Mouse (Mus musculus): Measurements from ENCODE around the gene Rprd1b. TPM values are rescaled to one million over a fixed set of nuclear protein-coding genes. Genes with fewer than 3 reads are reported as not detected.
A peak's percentile ranks its signal among the peaks of the same experiment; 100 is the strongest.

The Rprd1b gene
- polyA plus RNA-seq, 1 experiment from 2014 or later: 30.8 TPM

GRCm38 (mm10) chr2:157992501-157992900 is 35.8 kb upstream of the Rprd1b start:
- Histone ChIP-seq H3K4me2 (replicated peaks) (no peak overlapping the region), H3K27ac (no peak overlapping the region), H3K4me1 (replicated peaks; ENCODE audit: control insufficient read depth, insufficient read depth, low read length) (peaks cover 26% of the 10 kb centered on the region), H3K27me3 (ENCODE audit: control insufficient read depth, insufficient read depth, low read length) (no peaks in the 10 kb centered on the region), H3K36me3 (replicated peaks; ENCODE audit: control insufficient read depth, insufficient read depth) (peaks cover 27% of the 10 kb centered on the region), H3K9ac (no peak overlapping the region), H3K9me3 (ENCODE audit: control insufficient read depth, low read length) (no peaks in the 10 kb centered on the region), H3K4me3 (replicated peaks; ENCODE audit: low read length) (no peak overlapping the region)
- no peak for ATAC-seq (ENCODE audit: low FRiP score)
- DNase-seq (ENCODE audit: low spot score): no peak
- 93% methylated on average over 4 of the region's 4 CpGs for WGBS

- Histone ChIP-seq H3K4me2 (replicated peaks) (no peak overlapping the region), H3K27me3 (ENCODE audit: control insufficient read depth, insufficient read depth, low read length) (no peaks in the 10 kb centered on the region), H3K4me3 (replicated peaks; ENCODE audit: low read length) (no peak overlapping the region), H3K9ac (no peak overlapping the region), H3K27ac (no peak overlapping the region), H3K9me3 (ENCODE audit: control insufficient read depth, low read length) (no peaks in the 10 kb centered on the region), H3K36me3 (replicated peaks; ENCODE audit: control insufficient read depth, insufficient read depth) (peaks cover 19% of the 10 kb centered on the region; the same call in 1 of the 2 replicates), H3K4me1 (replicated peaks; ENCODE audit: control insufficient read depth, insufficient read depth, low read length) (0 out of 2 replicates have a peak, but pooled peaks cover 4% of the 10 kb centered on the region)
- DNase-seq (ENCODE audit: low spot score) (no peak), ATAC-seq (ENCODE audit: low FRiP score) (no peak)
- 75% methylated on average over 3 of the region's 3 CpGs for WGBS
These were observed 29.5 kb upstream of the Rprd1b start for GRCm38 (mm10) chr2:157998817-157999216.

DNA sequence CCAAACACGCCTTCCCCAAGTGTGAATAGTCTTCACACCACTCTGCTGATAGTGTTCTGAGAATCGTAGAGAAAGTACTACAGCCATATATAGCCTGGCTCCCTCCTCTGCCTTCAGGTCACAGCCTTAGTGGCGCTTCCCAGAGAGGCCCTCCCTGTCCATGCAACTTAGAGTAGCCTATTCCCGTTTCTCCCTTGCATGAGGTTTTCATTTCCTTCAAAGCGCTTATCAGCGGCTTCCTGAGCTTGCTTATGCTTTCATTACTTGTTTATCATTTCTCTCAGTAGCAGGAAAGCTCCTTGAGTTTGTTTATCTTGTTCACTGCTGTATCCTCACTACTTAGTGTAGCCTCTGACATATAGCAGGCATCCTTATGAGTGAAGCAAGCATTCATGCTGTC is 23.7 kb upstream of the Rprd1b start:
- WGBS: 92% methylated on average over 6 of the region's 6 CpGs
- DNase-seq (ENCODE audit: low spot score) (no peak), ATAC-seq (ENCODE audit: low FRiP score) (no peak)
- peaks cover 31% of the 10 kb centered on the region for H3K36me3 ChIP-seq (replicated peaks; ENCODE audit: control insufficient read depth, insufficient read depth)
- no peak overlapping the region for H3K4me3 ChIP-seq (replicated peaks; ENCODE audit: low read length)
- H3K9ac ChIP-seq: no peak overlapping the region
- no peak overlapping the region for H3K27ac ChIP-seq
- H3K4me1 ChIP-seq (replicated peaks; ENCODE audit: control insufficient read depth, insufficient read depth, low read length): no peaks in the 10 kb centered on the region
- H3K27me3 ChIP-seq (ENCODE audit: control insufficient read depth, insufficient read depth, low read length): no peaks in the 10 kb centered on the region
- H3K9me3 ChIP-seq (ENCODE audit: control insufficient read depth, low read length): no peaks in the 10 kb centered on the region
- H3K4me2 ChIP-seq (replicated peaks): no peak overlapping the region

- Histone ChIP-seq H3K4me2 (replicated peaks) (no peak overlapping the region), H3K9ac (no peak overlapping the region), H3K4me1 (replicated peaks; ENCODE audit: control insufficient read depth, insufficient read depth, low read length) (no peaks in the 10 kb centered on the region), H3K27me3 (ENCODE audit: control insufficient read depth, insufficient read depth, low read length) (no peaks in the 10 kb centered on the region), H3K27ac (no peak overlapping the region), H3K36me3 (replicated peaks; ENCODE audit: control insufficient read depth, insufficient read depth) (peaks cover 25% of the 10 kb centered on the region), H3K4me3 (replicated peaks; ENCODE audit: low read length) (no peak overlapping the region), H3K9me3 (ENCODE audit: control insufficient read depth, low read length) (no peaks in the 10 kb centered on the region)
- 94% methylated on average over 4 of the region's 4 CpGs for WGBS
- DNase-seq (ENCODE audit: low spot score) (no peak), ATAC-seq (ENCODE audit: low FRiP score) (no peak)
These were observed 22.7 kb upstream of the Rprd1b start for GRCm38 (mm10) chr2:158005641-158006040.

- 89% methylated on average over 7 of the region's 7 CpGs for WGBS
- no peak overlapping the region for H3K4me3 ChIP-seq (replicated peaks; ENCODE audit: low read length)
- no peak for DNase-seq (ENCODE audit: low spot score)
These were observed 18.9 kb upstream of the Rprd1b start for GRCm38 (mm10) chr2:158009373-158009772.

DNA sequence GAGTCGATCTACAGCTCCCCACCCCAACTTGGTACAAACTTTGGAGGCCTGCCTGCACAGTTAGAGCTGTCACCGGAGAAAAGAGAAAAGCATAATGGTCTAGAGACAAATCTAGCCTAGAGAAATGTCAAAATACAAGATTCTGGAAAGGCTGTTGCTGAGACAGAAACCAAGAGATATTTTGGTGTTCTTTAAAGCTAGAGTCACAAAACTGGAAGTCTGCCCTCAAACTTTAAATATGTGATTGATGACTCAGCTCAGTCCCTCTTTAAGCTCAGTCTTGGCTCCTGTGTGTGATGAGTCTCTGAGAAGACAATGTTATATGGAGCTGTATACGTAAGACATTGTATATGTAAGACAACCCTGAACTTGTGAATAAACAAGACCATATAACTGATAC is 15.7 kb upstream of the Rprd1b start:
- 94% methylated on average over 3 of the region's 3 CpGs for WGBS
- ATAC-seq (ENCODE audit: low FRiP score) (no peak), DNase-seq (ENCODE audit: low spot score) (no peak)

More at GRCm38 (mm10) chr2:158009373-158009772, 18.9 kb upstream of the Rprd1b start:
- H3K27ac ChIP-seq: no peak overlapping the region
- ATAC-seq (ENCODE audit: low FRiP score): no peak
- no peaks in the 10 kb centered on the region for H3K9me3 ChIP-seq (ENCODE audit: control insufficient read depth, low read length)
- no peaks in the 10 kb centered on the region for H3K27me3 ChIP-seq (ENCODE audit: control insufficient read depth, insufficient read depth, low read length)
- peaks cover 25% of the 10 kb centered on the region for H3K36me3 ChIP-seq (replicated peaks; ENCODE audit: control insufficient read depth, insufficient read depth)
- H3K4me1 ChIP-seq (replicated peaks; ENCODE audit: control insufficient read depth, insufficient read depth, low read length): no peaks in the 10 kb centered on the region
- H3K4me2 ChIP-seq (replicated peaks): no peak overlapping the region
- H3K9ac ChIP-seq: no peak overlapping the region

GRCm38 (mm10) chr2:158017330-158017729 is 11.0 kb upstream of the Rprd1b start:
- 88% methylated on average over 4 of the region's 4 CpGs for WGBS
- no peak overlapping the region for H3K27ac ChIP-seq
- DNase-seq (ENCODE audit: low spot score): no peak

More for the DNA sequence above, 15.7 kb upstream of the Rprd1b start:
- Histone ChIP-seq H3K9ac (no peak overlapping the region), H3K4me2 (replicated peaks) (no peak overlapping the region), H3K27ac (no peak overlapping the region), H3K36me3 (replicated peaks; ENCODE audit: control insufficient read depth, insufficient read depth) (peaks cover 19% of the 10 kb centered on the region), H3K4me3 (replicated peaks; ENCODE audit: low read length) (no peak overlapping the region), H3K9me3 (ENCODE audit: control insufficient read depth, low read length) (no peaks in the 10 kb centered on the region), H3K4me1 (replicated peaks; ENCODE audit: control insufficient read depth, insufficient read depth, low read length) (no peaks in the 10 kb centered on the region), H3K27me3 (ENCODE audit: control insufficient read depth, insufficient read depth, low read length) (no peaks in the 10 kb centered on the region)

GRCm38 (mm10) chr2:158027855-158028353 is 393 bp upstream of the Rprd1b start:
- Histone ChIP-seq H3K9me3 (ENCODE audit: control insufficient read depth, low read length) (no peaks in the 10 kb centered on the region), H3K9ac (peak overlapping the region; percentile 86), H3K4me1 (replicated peaks; ENCODE audit: control insufficient read depth, insufficient read depth, low read length) (peaks cover 28% of the 10 kb centered on the region), H3K27me3 (ENCODE audit: control insufficient read depth, insufficient read depth, low read length) (no peaks in the 10 kb centered on the region), H3K27ac (peak overlapping the region; percentile 89), H3K4me3 (replicated peaks; ENCODE audit: low read length) (peak overlapping the region; percentile 74), H3K36me3 (replicated peaks; ENCODE audit: control insufficient read depth, insufficient read depth) (no peaks in the 10 kb centered on the region), H3K4me2 (replicated peaks) (peak overlapping the region; percentile 95)
- WGBS: 2% methylated on average over 16 of the region's 16 CpGs
- DNase-seq (ENCODE audit: low spot score): no peak
- ATAC-seq (ENCODE audit: low FRiP score): no peak

More at GRCm38 (mm10) chr2:158017330-158017729, 11.0 kb upstream of the Rprd1b start:
- Histone ChIP-seq H3K4me2 (replicated peaks) (no peak overlapping the region), H3K4me3 (replicated peaks; ENCODE audit: low read length) (no peak overlapping the region), H3K27me3 (ENCODE audit: control insufficient read depth, insufficient read depth, low read length) (no peaks in the 10 kb centered on the region), H3K36me3 (replicated peaks; ENCODE audit: control insufficient read depth, insufficient read depth) (no peaks in the 10 kb centered on the region), H3K9me3 (ENCODE audit: control insufficient read depth, low read length) (no peaks in the 10 kb centered on the region), H3K4me1 (replicated peaks; ENCODE audit: control insufficient read depth, insufficient read depth, low read length) (no peaks in the 10 kb centered on the region), H3K9ac (no peak overlapping the region)
- no peak for ATAC-seq (ENCODE audit: low FRiP score)

DNA sequence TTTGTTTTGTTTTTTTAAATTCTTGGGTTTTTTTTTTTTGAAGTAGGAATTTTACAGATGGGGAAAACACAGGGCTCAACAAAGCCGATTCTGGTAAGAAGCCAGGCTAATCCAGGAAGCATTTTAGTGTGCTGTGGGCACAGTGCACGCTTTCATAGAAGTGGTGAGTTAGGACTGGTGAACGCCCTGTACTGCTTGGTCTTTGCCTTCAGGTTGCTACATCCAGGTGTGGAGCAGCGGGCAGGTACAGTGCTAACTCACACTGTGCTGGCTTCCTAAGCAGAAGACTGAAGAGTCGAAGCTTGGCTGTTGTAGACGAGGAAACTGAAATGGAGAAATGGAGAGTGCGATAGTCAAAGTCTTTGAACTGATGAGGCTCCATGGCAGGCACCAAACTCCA is 1.7 kb downstream of the Rprd1b start:
- DNase-seq (ENCODE audit: low spot score) (no peak), ATAC-seq (ENCODE audit: low FRiP score) (no peak)
- H3K27me3 ChIP-seq (ENCODE audit: control insufficient read depth, insufficient read depth, low read length): no peaks in the 10 kb centered on the region
- WGBS: 91% methylated on average over 7 of the region's 7 CpGs
- peak overlapping the region; percentile 74 for H3K4me3 ChIP-seq (replicated peaks; ENCODE audit: low read length)
- peak overlapping the region; percentile 35; the same call in 1 of the 2 replicates for H3K9ac ChIP-seq
- no peaks in the 10 kb centered on the region for H3K36me3 ChIP-seq (replicated peaks; ENCODE audit: control insufficient read depth, insufficient read depth)
- peaks cover 28% of the 10 kb centered on the region for H3K4me1 ChIP-seq (replicated peaks; ENCODE audit: control insufficient read depth, insufficient read depth, low read length)
- peak overlapping the region; percentile 95 for H3K4me2 ChIP-seq (replicated peaks)
- no peak overlapping the region for H3K27ac ChIP-seq
- no peaks in the 10 kb centered on the region for H3K9me3 ChIP-seq (ENCODE audit: control insufficient read depth, low read length)

GRCm38 (mm10) chr2:158035813-158036212 is 7.5 kb downstream of the Rprd1b start:
- Histone ChIP-seq H3K36me3 (replicated peaks; ENCODE audit: control insufficient read depth, insufficient read depth) (peaks cover 39% of the 10 kb centered on the region), H3K9me3 (ENCODE audit: control insufficient read depth, low read length) (no peaks in the 10 kb centered on the region), H3K27me3 (ENCODE audit: control insufficient read depth, insufficient read depth, low read length) (no peaks in the 10 kb centered on the region), H3K4me1 (replicated peaks; ENCODE audit: control insufficient read depth, insufficient read depth, low read length) (peaks cover 7% of the 10 kb centered on the region), H3K4me3 (replicated peaks; ENCODE audit: low read length) (no peak overlapping the region), H3K4me2 (replicated peaks) (no peak overlapping the region), H3K27ac (no peak overlapping the region), H3K9ac (no peak overlapping the region)
- DNase-seq (ENCODE audit: low spot score) (no peak), ATAC-seq (ENCODE audit: low FRiP score) (no peak)
- 96% methylated on average over 2 of the region's 2 CpGs for WGBS
